Mouse (Mus musculus) spleen, adult 2 months (tissue): Measurements from ENCODE around the gene Hprt.

Source experiments
- CTCF ChIP-seq: fragments of 200-500 bp; IDR thresholded peaks from 2 replicates; pipeline ENCODE4 v1.5.1; 2011; ENCODE audit warnings: mild to moderate bottlenecking, inconsistent platforms; ENCODE audit not compliant: insufficient read depth, insufficient read length, insufficient replicate concordance; ENCODE audit errors: extremely low read depth
- POLR2A ChIP-seq: fragments of 200-500 bp; IDR thresholded peaks from 2 replicates; pipeline ENCODE4 v1.6.1; 2011; ENCODE audit warnings: low read depth, low read length, inconsistent platforms

DNA sequence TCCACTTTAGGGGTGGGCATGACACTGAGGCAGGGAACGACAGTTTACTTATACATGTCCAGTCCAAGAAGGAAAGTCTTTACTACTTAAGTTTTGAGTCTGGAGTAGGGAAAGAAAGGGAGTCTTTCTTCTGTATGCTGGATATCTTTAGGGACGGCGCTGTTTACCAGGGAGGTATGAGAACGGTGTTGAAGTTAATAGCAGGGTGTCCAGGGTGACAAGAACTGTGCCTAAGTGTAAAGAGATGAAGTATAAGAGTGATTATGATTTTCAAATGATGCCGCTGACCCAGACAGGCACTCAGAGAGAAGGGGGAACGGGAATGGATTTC is 69.8 kb downstream of the Hprt start:
- no peak for TF ChIP-seq POLR2A
- TF ChIP-seq CTCF, result no peak
